Mouse (Mus musculus): Measurements from ENCODE around the gene Car7.
A peak's percentile ranks its signal among the peaks of the same experiment; 100 is the strongest.

Gene Car7

GRCm38 (mm10) chr8:104533971-104534778 is at the start of gene Car7, which contains the start of gene Nae1:
Gene Car7 (plus strand): TSS chr8:104534689.
Gene Nae1 (minus strand): TSS chr8:104534637.
- DNase-seq, result peak; percentile 96

GRCm38 (mm10) chr8:104509061-104510006 is 25.2 kb upstream of the Car7 start, which contains the start of gene Terb1:
Gene Terb1 (minus strand): TSS chr8:104509910.
- DNase-seq, result peak; percentile 61

- no peak for DNase-seq
These were observed 24.4 kb upstream of the Car7 start for GRCm38 (mm10) chr8:104510134-104510533.

GRCm38 (mm10) chr8:104517872-104518271 is 16.6 kb upstream of the Car7 start:
- no peak for DNase-seq

GRCm38 (mm10) chr8:104529671-104530070 is 4.8 kb upstream of the Car7 start:
- no peak for DNase-seq

- no peak for DNase-seq
These were observed 938 bp upstream of the Car7 start for GRCm38 (mm10) chr8:104533551-104533950.

GRCm38 (mm10) chr8:104534779-104535141 is 271 bp downstream of the Car7 start:
- peak; percentile 43 for DNase-seq

- DNase-seq, result no peak
These were observed 889 bp downstream of the Car7 start for GRCm38 (mm10) chr8:104535378-104535777.

GRCm38 (mm10) chr8:104536028-104536427 is 1.5 kb downstream of the Car7 start:
- DNase-seq, result no peak

- no peak for DNase-seq
These were observed 4.4 kb downstream of the Car7 start for GRCm38 (mm10) chr8:104538896-104539295.

- no peak for DNase-seq
These were observed 5.1 kb downstream of the Car7 start for GRCm38 (mm10) chr8:104539566-104539965.

- no peak for DNase-seq
These were observed 5.7 kb downstream of the Car7 start for GRCm38 (mm10) chr8:104540238-104540637.

- peak; percentile 32 for DNase-seq
These were observed 6.4 kb downstream of the Car7 start for GRCm38 (mm10) chr8:104540710-104541514.

GRCm38 (mm10) chr8:104541515-104541880 is 7.0 kb downstream of the Car7 start:
- no peak for DNase-seq

- DNase-seq, result no peak
These were observed 7.7 kb downstream of the Car7 start for GRCm38 (mm10) chr8:104542160-104542559.

GRCm38 (mm10) chr8:104543440-104544045 is 9.1 kb downstream of the Car7 start:
- no peak for DNase-seq

GRCm38 (mm10) chr8:104555191-104555590 is 20.7 kb downstream of the Car7 start:
- no peak for DNase-seq

- no peak for DNase-seq
These were observed 22.7 kb downstream of the Car7 start for GRCm38 (mm10) chr8:104557226-104557625.

GRCm38 (mm10) chr8:104560731-104561130 is 26.2 kb downstream of the Car7 start:
- DNase-seq, result no peak

- DNase-seq, result peak; percentile 93
These were observed 30.4 kb downstream of the Car7 start for GRCm38 (mm10) chr8:104564633-104565456.

GRCm38 (mm10) chr8:104565457-104565798 is 30.9 kb downstream of the Car7 start:
- no peak for DNase-seq

- no peak for DNase-seq
These were observed 35.1 kb downstream of the Car7 start for GRCm38 (mm10) chr8:104569559-104569958.
